Mouse (Mus musculus): ENCODE data around the gene Ddx27.

The Ddx27 gene

DNA sequence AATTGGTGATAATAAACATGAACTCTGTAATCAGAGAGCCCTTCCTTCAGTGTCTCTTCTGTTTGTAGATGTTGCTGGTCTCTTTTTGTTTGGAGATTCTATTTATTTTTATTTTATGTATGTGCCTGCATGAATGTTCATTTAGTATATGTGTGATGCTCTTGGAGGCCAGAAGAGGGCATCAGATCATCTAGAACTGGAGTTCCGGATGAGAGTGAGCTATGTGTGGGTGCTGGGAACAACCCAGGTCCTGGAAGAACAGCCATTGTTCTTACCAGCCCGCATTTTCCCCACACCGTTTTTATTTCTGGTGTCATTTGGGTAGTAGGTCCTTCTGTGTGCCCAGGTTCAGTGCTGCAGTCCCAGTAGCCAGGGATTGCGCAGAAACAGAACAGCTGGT, 15.5 kb downstream of the Ddx27 start:
- DNase-seq: no peak

DNA sequence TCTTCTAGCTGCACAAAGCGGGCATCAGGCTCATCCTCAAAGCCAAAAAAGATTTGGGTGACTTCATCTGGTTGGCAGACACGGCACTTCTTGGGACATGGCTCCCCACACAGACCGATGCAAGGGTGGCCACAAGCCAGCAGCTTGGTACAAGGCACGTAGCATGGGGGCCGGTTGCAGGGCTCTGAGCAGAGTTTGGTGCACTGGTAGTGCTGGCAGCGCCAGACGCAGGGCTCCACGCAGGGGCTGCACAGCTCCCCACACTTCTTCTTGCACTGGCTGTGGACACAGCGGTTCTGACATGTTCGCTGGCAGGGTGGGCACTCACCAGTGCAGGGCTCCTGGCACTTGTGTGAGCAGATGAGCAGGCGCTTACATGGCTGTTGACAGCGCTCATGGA, 22.7 kb downstream of the Ddx27 start:
- no peak for DNase-seq

DNA sequence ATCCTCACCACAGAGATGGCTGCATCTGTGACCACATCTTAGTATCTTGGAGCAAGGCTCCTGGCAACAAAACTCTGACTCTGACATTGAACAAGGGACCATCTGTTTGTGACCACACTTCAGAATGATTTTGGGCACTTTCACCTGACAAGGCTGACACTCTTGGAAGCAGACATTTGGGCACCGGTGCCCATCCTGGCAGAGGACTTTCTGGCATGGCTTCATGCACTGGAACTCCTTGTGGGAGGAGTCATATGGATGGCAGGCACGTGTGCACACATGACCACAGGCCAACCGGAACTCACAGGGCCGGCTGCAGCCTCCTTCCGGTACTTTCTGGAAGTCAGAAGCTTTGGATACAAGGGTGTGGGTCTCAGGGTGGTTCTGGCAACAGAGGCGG, 23.3 kb downstream of the Ddx27 start:
- no peak for DNase-seq

DNA sequence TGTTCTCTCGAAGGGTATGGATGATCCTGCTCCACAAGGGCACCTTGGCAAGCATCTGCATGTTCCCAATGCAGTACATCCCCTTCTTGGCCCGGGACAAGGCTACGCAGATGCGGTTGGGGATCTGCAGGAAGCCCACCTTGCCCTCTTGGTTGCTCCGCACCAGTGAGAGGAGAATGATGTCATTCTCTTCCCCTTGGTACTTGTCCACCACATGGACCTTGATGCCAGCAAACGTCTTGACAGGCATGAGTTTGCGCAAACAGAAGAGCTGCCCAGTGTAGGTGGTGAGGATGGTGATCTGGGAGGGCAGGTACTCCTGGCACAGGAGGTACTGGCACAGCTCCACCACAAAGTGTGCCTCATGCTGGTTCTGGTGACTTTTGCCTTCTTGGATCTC, 23.7 kb downstream of the Ddx27 start:
- no peak for DNase-seq

DNA sequence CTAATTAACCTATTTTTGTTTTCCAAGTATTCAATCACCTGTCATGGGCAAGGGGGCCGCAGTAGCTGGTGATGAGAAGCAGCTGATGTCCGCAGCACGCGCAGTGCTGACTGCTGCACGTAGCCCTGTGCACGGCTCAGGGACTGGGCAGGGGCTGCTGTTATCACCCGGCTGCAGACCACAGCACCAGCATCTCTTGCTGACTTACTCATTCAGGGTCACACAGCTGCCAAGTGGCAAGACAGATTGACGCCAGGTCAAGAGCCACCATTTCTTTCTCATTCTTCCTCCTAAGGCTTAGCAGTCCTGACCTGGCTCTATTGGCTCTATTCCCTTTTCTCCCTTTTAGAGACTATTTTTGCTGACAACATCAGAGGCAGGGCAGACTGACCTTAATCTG, 24.4 kb downstream of the Ddx27 start:
- DNase-seq: no peak

DNA sequence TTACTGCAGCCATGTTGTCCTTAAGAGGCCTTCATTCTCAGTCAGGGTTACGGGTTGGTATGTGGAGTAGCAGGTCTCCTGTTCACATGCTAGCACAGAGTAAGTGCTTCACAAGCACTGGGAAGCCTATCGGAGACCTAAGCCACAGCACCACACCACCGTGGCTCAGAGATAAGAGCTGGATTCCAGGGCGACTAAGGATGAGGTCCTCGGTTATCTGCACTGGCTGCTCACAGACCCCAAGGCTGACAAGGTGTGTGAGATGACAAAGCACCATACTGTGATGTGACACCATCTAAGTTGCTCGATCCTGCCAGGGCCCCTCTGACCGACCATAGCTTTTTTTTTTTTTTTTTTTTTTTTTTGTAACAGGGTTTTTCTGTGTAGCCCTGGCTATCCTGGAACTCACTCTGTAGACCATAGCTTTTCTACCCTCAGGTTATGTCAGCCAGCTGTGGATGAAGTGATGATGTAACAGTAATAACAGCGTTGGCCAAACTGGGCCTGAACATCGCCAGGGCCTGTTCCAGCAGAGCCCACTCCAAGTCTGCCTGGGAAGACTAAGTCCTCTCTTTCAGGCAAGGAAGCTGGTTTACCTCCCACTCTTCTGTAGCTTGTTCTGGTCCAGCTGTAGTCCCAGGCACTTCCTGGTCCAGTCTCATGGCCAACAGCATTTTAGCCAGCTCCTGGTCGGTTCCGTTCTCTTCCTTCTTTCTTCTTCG, 28.6 kb downstream of the Ddx27 start:
- DNase-seq: no peak

DNA sequence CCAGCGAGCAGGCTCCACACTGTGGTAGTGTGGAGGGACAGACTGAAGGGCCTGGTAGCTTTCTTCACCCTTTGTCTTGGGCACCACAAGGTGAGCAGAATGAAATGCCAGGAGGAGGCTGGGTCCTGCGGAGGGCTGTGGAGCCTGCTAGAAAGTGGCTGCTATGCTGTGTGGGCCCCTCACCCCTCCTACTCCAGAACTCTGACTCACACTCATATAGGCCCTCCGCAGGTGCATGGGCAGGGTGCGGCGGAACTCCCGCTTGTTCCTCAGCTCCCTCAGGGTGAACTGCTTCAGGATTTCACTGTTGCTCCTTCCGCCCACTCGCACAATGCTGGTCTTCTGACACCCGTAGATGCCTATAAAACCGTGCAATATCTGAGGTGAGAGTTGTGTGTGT, 33.2 kb downstream of the Ddx27 start:
- no peak for DNase-seq

DNA sequence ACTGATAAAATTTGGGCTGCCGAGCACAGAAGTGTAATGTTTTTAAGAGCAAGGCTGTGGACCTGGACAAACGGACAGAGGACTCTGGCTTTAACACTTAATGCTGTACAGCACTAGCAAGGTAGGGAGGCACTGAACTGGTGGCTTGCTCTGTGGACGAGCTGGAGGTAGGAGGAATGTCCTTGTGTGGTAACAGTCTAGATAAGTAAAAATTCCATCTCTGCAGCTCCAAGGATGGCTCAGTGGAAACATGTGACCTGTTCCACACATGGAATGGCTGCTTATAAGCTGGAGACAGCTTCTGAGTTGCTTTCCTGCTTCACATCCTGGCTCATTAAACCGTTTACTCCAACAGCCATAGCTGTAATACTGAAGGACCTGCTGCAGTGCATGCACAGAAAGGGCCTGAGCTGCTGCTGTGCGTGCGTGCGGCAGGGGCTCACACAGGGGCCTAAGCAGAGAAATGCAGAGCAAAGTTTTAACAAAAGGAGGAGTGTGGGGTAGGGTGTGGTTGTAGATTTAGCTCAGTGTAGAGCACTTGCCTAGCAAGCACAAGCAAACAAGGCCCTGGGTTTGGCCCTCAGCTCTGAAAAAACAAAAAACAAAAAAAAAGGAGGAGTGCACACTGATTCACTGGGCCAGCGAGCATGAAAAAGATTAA, 33.8 kb downstream of the Ddx27 start:
- DNase-seq: no peak

DNA sequence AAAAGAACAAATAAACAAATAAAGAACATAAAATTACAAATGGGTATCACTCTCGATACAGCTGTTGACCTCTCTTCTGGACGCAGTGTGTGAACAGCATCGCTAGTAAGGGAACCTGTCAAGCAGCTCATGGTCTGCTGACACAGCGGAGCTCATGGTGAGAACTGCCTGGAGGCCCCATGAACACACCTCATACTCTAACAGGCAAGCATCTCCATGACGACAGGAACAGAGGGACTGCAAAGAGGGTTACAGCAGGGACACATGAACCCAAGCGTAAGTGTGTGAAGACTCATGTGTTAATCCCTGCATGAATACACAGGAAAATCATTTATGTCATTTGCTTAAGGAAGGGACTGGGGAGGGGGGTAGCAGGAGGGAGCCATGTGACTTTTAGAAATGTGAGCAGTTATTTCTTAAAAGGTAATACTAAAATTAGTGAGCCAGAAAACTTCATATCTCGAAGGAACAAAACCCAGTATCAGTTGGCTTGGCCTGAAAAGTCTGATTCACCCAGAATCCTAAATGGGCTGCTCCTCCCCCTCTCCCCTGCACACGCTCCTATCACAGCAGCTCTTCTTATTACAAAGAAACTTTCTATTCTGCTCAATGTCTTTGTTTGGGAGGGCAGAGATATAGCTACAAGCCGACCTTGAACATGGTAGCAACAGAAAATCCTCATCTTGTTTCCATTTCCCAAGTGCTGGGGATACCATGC, 38.3 kb downstream of the Ddx27 start:
- no peak for DNase-seq

DNA sequence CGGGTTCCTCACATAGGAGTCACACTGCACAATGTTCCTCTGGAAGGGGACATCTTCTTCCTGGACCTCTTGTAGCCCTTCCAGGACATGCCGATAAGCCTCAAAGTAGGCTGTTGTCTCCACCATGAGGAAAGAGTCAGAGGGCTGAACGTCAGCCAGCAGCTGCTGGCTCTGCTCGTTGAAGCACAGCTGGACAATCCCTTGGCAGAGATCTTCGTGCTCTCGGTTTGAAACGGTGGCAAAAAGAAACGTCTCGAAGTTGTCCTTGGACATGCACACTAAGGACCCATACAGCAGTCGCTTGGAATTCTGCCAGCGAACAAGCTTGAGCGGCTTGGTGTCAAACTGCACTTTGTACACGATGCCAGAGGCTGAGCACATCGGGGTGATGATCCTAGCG, 40.4 kb downstream of the Ddx27 start:
- peak; percentile 81 for DNase-seq

DNA sequence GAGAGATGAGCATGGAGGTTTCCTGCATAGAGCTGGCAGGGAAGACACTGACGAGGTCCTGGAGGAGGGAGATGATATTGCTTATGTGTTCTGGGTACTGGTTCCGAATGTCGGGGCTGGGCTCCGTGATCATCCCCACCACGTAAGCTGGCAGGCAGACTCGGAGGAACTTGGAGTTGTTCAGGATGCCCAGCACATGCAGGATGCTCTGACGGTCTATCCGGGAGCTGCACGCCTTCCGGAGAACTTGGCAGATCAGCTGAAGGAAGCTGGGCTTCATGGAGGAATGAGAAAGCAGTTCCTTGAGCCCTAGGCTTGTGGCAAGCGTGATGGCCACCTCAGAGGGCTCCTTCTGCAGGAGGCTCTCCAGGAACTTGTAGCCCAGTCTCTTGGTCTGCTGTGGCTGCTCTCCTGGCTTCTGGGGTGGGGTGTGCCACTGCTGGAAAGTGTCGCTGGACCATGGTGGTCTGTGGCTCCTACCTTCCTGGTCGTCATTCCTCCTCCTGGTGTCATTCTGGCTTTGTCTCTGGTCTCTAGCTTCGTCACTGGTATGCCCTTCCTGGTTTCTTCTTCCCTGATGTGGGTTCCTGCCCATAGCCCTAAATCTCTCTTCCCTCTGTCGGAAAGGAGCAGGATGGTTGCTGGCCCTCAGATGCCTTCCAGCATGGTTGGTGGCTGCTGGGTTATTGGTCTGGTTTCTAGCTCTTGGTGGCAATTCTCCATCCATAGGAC, 41.4 kb downstream of the Ddx27 start:
- DNase-seq: no peak

DNA sequence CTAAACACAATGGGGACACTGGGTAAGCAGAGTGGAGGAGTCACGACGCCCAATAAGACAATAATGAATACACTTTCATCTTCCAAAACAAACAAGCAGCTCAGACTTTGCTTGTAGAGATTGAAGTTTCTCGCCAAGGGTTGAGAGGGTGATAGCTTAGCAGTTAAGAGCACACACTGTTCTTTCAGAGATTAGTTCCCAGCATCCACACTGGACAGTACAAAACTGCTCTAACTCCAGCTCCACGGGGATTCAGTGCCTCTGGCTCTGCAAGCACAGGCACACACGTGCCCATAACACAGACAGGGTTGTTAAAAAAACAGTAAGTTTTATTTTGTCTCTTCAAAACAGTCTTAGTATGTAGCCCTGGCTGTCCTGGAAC, 41.9 kb downstream of the Ddx27 start:
- no peak for DNase-seq

DNA sequence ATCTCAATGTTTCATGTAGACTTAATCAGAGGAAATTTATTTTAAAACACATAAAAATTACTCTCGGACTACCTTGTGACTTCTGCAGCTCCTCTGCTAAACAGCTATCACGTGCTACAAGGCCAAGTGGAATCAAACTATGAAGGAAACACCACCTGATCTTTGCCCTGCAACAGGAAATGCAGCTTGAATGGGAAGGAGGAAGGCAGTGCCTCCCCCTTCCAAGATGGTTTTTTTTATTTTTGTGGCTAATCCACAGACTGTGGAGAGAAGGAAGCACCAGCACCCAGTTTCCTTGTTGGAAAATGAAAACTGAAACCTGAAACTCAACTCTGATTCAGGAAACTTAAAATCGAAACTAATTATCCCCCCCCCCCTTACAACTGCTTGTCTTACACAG, 43.2 kb downstream of the Ddx27 start:
- peak; percentile 55 for DNase-seq

DNA sequence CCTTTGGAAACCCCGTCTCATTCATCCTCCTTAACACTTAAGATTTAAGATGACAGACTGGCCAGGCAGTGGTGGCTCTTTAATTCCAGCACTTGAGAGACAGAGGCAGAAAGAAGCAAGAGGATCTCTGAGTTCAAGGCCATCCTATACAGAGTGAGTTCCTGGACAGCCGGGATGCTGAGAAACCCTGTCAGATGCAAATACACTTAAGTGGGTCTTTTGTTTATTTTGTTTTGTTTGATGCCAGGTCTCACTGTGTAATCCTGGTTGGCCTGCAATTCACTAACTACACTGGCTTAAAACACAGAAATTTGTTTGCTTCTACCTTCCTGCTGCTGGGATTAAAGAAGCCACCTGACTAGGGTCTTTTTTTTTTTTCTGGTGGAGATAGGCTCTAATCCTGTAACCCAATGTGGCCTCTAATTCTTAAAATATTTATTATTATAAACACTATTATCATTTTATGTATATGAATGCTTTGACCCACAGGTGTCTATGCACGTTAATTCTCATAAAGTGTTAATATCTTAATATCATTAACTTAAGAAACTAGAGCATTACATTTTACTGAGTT, 43.9 kb downstream of the Ddx27 start:
- DNase-seq: no peak

DNA sequence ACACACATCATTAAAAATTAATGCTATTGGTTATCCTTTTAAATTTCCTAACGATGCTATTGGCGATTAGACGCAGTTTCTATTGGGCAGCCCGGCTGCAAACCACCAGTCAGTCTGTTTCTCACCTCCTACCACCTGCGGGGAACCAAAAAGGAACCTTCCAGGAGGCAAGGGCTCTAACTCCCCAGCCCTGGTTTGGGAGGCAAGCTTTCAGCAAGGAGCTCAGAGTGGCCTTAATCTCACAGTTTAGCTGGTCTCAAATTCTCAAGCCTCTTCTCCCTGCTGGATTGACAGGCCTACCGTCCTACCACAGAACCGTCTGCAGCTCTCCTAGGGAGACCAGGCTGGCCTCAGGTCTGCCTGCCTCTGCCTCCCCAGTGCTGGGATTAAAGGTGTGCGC, 44.5 kb downstream of the Ddx27 start:
- no peak for DNase-seq

DNA sequence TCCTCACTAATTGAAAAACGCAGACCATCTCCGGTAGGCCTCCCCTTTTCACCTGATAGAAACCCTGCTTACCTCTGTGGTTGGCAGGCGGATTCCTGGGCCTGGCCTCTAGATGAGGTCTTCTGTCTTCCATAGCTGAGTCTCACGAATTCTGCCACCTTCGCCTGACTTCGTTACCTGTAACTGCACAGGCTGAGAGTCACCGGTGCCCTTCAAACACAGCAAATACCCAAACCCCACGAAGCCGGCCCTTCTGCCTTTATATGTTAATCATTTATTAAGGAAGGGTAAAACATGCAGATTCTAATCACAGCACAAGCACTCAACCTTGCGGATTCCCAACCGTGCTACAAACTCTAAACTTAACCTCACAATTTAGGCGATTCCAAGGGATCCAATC, 45.0 kb downstream of the Ddx27 start:
- peak; percentile 58 for DNase-seq

DNA sequence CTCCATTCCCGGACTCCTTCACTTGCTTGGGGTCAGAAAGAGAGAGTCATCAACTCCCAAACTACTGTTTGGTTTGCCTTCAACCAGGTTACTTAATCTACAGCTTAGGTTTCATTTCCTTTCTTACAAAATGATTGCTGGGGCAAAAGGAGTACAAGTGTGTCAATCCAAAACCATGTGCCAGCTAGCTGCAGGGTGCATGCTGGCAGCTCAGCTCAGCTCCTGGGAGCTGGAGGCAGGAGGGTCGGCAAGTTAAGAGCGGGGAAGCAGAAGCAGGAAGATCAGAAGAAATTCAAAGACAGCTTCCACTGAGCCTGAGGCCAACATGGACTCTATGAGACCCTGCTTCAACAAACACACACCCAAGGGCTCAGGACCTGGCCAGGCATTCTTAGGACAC, 45.4 kb downstream of the Ddx27 start:
- no peak for DNase-seq

DNA sequence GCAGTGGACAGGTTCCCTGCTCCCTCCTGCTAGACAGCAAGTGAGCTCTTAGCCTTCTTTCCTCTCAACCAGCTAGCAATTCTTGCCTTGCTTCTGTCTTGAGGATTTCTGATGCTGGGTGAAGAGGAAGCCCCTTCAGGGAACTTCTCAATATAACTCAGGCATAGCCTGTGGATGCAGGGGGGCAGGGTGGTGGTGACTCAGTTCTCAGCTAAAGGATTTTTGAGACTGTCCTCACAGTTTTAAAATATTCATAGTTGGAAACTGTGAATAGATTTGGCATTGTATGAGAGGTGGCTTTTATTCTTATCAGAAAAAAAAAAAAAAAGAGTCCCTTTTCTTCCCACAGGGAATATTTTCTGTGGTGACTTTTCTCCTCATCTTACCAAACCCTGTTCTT, 45.8 kb downstream of the Ddx27 start:
- DNase-seq: no peak

DNA sequence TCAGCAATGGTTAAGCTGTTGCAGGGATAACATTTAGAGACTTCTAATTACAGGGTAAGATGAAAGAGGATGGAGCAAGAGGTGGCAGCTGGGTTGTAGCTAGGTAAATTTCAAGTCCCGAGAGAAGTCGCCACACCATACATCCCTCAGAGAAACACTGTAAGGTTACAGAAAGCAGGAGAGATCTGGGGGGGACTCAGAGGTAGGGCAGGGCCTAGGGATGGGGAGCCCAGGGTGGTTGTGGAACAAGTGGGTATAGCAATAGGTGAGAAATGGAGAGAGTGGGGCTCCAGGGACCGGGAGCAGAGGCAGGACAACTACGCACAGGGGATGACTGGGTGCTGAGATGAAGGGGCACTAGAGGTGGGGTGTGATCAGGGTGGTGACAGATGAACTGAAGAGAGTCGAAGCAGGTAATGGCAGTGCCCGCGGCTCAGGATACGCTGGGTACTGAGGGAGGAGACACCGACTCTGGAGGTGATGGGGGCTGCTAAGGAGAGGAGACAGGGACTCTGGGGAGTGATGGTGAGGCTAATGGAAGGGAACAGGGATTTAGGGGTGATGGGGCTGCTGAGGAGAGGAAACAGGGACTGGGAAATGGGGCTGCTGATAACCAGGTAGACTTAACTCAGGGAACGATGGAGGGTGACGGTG, 46.5 kb downstream of the Ddx27 start:
- no peak for DNase-seq

DNA sequence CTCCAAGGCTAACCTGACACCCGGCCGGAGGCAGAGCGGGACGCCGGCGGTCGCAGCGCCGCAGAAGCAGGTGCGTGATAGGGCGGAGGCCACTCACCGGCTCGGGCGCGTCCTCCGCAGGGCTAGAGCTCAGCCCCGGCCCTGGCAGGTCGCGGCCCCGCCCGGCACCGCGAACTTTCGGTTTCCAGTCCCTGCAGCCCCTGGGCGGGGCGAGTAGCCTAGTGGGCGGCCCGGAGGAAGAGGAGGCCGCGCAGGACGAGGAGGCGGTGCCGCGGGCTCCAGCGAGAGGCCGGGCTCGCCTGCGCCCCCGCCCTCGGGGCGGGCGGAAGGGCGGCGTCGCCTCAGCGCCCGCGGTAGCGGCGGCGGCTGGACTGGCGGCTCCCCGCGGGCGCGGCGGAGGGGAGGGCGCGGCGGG, 47.5 kb downstream of the Ddx27 start:
- peak; percentile 97 for DNase-seq

DNA sequence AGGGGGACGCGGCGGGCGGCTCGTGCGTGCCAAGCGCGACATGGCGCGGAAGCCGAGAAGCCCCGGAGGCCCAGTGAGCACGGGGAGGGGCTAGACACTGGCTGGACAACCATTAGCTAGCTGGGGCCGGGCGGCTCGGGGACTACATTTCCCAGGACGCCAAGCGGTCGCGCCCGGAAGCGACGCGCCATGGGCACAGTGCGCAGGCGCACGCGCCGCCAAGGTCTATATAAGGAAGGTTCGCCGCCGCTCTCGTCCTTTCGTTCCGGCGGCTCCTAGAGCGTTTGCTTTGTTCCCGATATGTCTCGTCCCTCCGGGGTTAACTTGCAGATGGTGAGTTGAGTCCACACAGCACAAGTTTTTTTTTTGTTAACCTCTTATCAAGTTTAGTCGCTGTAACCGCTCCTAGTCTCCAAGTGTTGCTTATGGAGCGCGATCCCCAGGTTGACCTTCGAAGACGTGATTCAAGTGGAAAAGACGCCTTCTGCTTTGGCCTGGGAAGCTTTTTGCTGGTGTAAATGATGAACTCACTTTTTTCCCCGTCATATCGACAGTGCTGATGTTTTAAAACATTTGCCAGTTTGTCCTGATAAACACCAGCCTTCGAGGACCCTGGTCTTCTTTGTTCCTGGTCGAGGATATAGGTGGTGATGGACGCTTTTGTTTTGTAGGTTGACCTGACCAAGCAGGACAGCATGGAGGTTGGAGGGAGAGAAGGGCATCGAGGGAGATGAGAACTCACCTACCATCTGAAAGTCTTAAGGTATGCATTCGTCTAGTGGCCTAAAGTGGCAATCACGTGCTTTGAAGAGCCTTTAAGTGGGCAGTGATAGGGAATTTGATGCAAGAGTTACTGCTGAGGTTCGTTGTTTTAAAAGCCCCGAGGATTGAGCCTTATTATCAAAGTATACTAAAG, 48.2 kb downstream of the Ddx27 start, which contains the start of gene Znfx1:
Znfx1 (minus strand) TSS at position 51 of the 916 bp plus-strand sequence.
- DNase-seq: peak; percentile 97
